Mouse (Mus musculus) retina, embryonic 14.5 days (tissue): ENCODE data around the gene Flot2.
A peak's percentile ranks its signal among the peaks of the same experiment; 100 is the strongest.

Experiments used
- DNase-seq: peaks from one replicate; pipeline ENCODE4 v3.0.0-alpha.2; 2015; ENCODE audit warnings: low spot score

Gene Flot2

GRCm38 (mm10) chr11:78102958-78103747 lies 65.4 kb downstream of the Flot2 start:
- DNase-seq = peak; percentile 20

- no peak for DNase-seq
These were observed 66.8 kb downstream of the Flot2 start for GRCm38 (mm10) chr11:78104501-78104900.
